Mouse (Mus musculus) neural tube, embryonic 10.5 days (tissue): Measurements from ENCODE around the gene Gfm2.

ENCODE experiments used
- DNase-seq: peaks from one replicate; pipeline ENCODE4 v3.0.0-alpha.2; 2017; ENCODE audit warnings: low spot score; ENCODE audit errors: extremely low spot score

The Gfm2 gene

DNA sequence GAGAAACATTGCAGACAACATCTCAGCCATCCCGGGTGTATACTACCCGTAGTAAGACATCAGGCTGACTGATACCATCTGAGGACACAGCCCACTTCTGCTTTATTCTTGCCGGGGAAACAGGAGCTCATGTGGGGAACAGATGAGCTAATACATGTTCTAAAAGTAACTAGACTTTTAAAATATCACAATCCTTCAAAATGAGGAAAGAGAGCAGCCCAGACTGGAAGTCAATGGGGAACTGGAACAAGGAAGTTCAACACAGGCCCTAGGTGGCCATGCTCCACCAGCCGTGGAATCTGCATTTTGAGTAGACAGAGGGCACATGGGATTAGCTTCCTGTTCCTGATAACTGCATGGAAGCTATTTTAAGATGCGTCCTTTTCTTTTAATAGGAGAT lies 50.0 kb downstream of the Gfm2 start:
- DNase-seq: no peak

- DNase-seq: no peak
Measured at GRCm38 (mm10) chr13:97192649-97193048, 54.9 kb downstream of the Gfm2 start.

DNA sequence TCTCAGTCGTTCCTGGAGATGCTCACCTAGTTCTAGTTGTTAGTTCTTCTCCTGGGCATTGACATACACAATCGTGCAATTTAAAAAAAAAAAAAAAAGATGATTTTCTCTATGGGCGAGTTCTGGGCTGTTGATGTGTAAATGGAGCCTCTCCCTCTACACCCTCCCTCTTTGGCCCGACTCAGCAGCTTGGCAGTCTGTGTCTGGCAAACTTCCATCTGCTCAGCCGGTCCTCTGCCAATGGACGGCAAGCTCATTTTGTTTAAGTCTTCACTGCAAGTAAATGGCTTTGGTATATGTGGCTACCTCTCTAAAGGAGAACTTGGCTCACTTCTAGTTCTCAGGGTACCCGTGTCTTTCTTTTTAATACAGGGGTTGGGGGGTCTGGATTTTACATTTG lies 55.7 kb downstream of the Gfm2 start:
- no peak for DNase-seq

- no peak for DNase-seq
Measured at GRCm38 (mm10) chr13:97196186-97196924, 58.6 kb downstream of the Gfm2 start.

DNA sequence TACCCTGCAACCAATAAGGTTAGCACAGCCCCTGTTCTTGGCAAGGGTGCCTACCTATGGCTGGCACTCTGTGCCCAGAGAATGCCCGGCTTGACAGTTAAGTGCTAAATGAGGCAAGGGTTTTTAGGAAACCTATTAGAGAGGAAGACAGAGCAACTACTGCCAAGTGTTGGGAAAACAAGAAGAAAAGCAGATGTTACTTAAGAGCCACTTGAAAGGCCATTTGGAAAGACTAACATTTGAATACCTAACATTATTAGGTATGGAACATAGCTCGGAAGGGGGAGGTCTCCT lies 59.1 kb downstream of the Gfm2 start:
- DNase-seq: no peak

GRCm38 (mm10) chr13:97197932-97198562 lies 60.3 kb downstream of the Gfm2 start, which contains the start of gene Hexb:
Gene Hexb, minus strand, starts transcription at chr13:97198357.
- DNase-seq: peak; percentile 87

DNA sequence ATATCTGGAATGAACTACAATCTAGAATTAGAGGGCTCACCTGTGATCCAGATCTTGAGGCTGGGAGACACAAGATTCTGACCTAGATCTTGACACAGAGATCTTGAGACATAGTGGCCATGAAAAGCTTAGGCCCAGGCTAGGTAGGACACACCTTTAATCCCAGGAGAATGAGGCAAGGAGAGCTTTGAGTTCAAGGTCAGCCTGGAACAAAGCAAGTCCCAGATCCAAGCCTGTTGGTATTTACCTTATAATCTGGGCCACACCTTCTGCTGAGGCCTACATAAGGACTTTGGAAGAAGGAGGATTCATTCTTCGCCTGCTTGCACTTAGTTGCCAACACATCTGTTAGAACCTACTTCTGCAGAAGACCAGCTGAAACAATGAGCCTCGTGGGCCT lies 61.4 kb downstream of the Gfm2 start:
- DNase-seq: no peak

DNA sequence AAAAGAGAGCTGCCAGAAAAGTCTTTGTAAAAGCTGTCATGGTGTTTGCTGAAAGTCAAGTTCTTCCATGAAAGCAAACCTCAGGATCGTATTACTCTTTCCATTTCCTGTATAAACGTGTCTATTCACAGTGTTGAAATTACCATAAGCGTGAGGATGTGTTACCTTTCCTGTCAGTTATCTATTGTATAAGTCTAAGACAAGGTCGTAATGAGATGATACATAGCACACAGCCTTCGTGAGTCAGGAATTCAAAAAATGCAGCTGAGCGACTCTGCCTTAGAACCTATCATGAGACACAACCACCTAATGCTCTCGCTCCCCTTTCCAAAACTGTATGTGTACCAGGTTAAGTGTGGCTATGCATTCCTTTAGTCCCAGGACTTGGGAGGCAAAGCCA lies 63.3 kb downstream of the Gfm2 start:
- DNase-seq: no peak

- DNase-seq: no peak
Measured at GRCm38 (mm10) chr13:97201896-97202295, 64.2 kb downstream of the Gfm2 start.

- DNase-seq: peak; percentile 72
Measured at GRCm38 (mm10) chr13:97205052-97205701, 67.4 kb downstream of the Gfm2 start.

DNA sequence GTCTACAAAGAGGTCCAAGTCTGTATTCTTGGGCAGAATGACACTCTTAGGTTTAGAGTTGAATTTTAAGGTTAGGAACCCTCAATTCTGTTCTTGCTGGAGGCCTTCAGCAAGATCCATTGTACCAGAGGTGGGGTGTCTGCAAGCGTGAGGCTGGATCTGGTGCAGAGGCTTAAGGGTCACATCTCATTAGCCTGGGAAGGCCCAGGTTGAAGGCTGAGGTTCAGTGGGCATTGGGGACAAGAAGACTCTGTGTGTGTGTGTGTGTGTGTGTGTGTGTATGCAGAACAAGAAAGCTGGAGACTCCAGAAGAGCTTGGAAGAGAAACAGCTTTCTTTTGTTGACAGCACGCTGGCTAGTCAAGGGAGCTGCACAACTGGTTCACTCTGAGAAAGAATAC lies 68.3 kb downstream of the Gfm2 start:
- DNase-seq: no peak

GRCm38 (mm10) chr13:97207472-97208111 lies 69.9 kb downstream of the Gfm2 start:
- no peak for DNase-seq

- no peak for DNase-seq
Measured at GRCm38 (mm10) chr13:97208112-97208478, 70.4 kb downstream of the Gfm2 start.

GRCm38 (mm10) chr13:97208500-97209010 lies 70.8 kb downstream of the Gfm2 start:
- DNase-seq: no peak

DNA sequence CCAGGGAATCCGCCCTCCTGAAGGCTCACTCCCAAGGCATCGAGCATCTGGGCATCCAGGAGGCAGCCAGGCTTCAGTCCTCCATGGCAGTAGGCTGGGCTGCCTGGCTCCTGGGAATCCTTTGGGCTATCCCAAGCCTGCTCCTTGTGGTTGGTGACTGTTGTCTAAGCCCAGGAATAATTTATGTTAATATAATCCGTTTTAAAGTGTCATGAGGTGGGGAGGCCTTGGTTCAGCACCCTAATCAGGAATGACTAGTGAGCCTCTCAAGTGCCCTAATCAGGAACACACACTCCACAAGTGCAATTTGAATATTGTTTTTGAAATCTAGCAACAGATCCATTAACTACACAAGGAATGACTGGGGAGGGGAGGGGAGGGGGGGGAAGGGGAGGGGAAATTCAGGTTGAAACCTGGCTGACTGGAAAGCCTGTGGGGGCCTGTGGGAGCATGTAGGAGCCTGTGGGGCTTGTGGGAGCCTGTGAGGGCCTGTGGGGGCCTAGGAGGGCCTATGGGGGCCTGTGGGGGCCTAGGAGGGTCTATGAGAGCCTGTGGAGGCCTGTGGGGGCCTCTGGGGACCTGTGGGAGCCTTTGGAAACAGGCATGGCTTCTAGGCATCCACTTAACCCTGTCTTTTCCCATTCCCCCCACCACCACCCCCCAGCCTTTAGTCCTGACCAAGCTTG lies 77.0 kb downstream of the Gfm2 start:
- no peak for DNase-seq

GRCm38 (mm10) chr13:97215563-97215962 lies 77.8 kb downstream of the Gfm2 start:
- DNase-seq: no peak

DNA sequence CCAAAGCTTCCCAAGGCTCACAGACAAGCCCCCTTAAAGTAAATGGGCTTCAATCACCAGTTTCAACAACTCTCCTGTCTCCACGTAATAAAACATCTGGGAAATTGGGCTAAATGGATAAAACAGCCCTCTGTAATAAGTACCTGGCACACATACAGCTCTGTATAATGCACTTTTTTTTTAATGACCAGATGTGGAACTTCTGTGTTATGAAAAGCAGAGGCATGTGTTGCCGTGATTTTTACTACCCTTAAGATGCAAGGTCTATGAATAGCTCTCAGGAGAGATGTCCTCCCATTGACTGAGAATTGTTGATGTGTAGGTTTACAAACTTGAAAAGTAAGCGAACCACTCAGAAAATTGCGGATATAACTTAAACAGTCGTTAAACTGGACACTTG lies 78.5 kb downstream of the Gfm2 start:
- DNase-seq: no peak

DNA sequence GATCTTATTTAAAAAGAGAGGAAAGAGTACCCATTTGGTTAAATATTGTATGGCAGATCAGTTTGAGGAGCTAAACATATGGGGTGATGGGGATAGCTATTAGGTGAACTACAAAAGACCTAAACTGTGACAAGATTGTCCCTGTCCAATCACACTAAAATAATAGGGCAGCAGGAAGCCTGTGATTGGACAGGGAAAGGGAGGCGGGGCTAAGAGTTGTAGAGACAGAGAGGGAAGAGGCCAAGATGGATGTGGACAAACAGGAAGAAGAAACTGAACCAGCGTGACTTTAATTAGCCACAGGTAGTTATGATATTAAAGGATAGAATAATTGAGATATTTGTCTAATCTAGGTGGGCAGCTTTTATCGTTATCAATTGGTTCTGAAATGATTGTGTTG lies 82.3 kb downstream of the Gfm2 start:
- no peak for DNase-seq

DNA sequence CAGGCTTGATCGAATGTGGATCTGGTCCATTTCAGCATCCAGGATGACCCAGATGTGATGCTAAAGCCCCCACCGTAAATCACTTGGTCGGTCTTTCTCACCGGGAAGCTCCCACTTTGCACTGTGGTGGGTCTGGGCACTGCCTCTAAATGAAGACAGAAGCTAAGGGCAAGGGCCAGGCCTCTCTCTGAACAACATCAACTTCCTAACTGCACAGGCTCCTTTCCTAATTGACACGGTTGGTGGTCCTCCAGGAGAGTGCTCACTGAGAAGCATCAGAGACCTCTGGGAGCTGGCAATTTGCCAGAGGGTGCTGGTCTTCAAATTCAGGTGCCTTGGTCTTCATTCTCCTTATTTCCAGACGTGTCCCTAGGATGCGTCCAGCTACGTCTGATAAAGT lies 86.1 kb downstream of the Gfm2 start:
- DNase-seq: no peak

DNA sequence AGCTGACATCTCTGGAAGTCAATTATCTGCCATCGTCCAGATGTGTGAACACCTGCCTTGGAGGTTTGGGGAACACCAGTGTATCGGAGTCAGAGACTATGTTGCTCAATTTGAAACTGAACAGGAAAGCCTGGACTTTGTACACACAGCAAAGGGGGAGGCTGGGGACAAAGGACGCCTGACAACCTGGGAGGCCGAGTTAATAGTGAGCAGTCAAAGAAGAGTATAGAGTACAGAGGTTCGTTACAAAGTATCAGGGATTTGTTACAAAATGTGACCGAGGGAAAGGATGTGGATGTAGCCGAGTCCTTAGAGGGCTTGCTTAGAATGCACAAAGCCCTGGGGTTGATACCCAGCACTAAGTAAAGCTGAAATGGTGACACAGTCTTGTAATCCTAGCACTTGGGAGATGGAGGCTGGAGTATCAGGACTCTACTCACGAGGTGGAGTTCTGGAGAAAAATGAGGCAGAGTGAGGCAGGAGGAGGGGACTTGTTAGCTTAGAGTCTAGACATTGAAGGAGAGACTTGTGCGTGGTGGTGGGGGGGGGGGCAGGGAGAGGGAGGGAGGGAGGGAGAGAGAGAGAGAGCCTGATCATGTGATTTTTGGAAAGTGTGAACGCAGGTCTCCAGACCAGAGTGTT lies 86.7 kb downstream of the Gfm2 start:
- no peak for DNase-seq

DNA sequence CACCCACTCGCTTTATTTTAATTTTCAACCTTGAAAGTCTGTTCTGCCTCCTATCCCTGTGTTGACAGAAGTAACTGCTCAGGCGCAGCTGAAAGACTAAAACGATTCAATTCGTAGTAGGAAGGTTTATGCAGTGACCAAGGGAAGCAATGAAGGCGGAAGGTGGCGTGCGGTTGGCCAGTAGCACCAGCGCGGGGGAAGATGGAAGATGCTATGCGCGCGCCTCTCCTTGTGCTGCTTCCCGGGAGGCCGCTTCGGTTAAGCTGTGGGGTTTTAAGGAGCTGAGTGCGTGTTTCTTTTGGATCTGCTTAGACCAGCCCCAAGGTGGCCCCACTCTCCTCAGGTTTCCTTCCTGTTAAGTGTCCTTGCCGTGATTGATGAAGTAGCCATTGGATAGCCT lies 87.4 kb downstream of the Gfm2 start:
- no peak for DNase-seq
